Mouse (Mus musculus): ENCODE results near the gene Foxp1. TPM values are rescaled to one million over a fixed set of nuclear protein-coding genes. Genes with fewer than 3 reads are reported as not detected.

Foxp1 gene
- polyA plus RNA-seq, 1 experiment from 2014 or later, result 52.4 TPM

DNA sequence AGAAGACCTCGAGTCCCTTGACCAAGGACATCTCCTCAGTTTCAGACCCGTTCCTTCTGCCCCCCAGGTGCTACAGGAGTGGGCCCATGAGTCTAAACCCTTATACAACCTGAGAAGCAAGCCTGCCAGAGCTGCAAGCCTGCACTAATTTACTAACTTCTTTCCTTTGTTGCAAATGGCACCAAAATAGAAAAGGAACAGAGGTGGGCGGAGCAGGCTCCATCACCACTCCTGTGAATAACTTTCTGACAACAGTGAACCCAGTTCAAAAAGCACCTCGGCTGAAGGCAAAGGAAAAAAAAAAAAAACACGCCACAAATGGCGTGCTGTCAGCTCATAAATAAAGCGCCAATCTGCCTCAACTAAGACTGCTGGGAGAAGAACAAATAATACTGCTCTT lies 81.4 kb downstream of the Foxp1 start:
- H3K4me1 ChIP-seq (ENCODE audit: control insufficient read depth, insufficient read depth, low read length), result peaks cover 20% of the 10 kb centered on the region; the same call in 1 of the 2 replicates

GRCm38 (mm10) chr6:99440606-99441005 lies 81.9 kb downstream of the Foxp1 start:
- ATAC-seq (ENCODE audit: low read depth), result no peak
- no peak overlapping the region for H3K27ac ChIP-seq (ENCODE audit: low read depth, low read length)
- WGBS, result 89% methylated on average over 2 of the region's 2 CpGs
- H3K27me3 ChIP-seq (ENCODE audit: control insufficient read depth, insufficient read depth, low read length), result no peaks in the 10 kb centered on the region
- H3K9me3 ChIP-seq (ENCODE audit: control insufficient read depth, low read length), result no peaks in the 10 kb centered on the region
- H3K9ac ChIP-seq (replicated peaks; ENCODE audit: low read depth, low read length), result no peak overlapping the region
- peaks cover 20% of the 10 kb centered on the region; the same call in 1 of the 2 replicates for H3K4me1 ChIP-seq (ENCODE audit: control insufficient read depth, insufficient read depth, low read length)
- H3K4me2 ChIP-seq (ENCODE audit: low read depth, low read length), result no peak overlapping the region
- no peak overlapping the region for H3K4me3 ChIP-seq (ENCODE audit: low read depth, low read length)
- no peaks in the 10 kb centered on the region for H3K36me3 ChIP-seq (ENCODE audit: control insufficient read depth, insufficient read depth, low read length)

More for the DNA sequence above, 81.4 kb downstream of the Foxp1 start:
- Histone ChIP-seq H3K36me3 (ENCODE audit: control insufficient read depth, insufficient read depth, low read length) (no peaks in the 10 kb centered on the region), H3K27me3 (ENCODE audit: control insufficient read depth, insufficient read depth, low read length) (no peaks in the 10 kb centered on the region), H3K9ac (replicated peaks; ENCODE audit: low read depth, low read length) (no peak overlapping the region), H3K4me2 (ENCODE audit: low read depth, low read length) (no peak overlapping the region), H3K27ac (ENCODE audit: low read depth, low read length) (no peak overlapping the region), H3K4me3 (ENCODE audit: low read depth, low read length) (no peak overlapping the region), H3K9me3 (ENCODE audit: control insufficient read depth, low read length) (no peaks in the 10 kb centered on the region)
- WGBS, result 31% methylated on average over 7 of the region's 7 CpGs
- no peak for ATAC-seq (ENCODE audit: low read depth)

DNA sequence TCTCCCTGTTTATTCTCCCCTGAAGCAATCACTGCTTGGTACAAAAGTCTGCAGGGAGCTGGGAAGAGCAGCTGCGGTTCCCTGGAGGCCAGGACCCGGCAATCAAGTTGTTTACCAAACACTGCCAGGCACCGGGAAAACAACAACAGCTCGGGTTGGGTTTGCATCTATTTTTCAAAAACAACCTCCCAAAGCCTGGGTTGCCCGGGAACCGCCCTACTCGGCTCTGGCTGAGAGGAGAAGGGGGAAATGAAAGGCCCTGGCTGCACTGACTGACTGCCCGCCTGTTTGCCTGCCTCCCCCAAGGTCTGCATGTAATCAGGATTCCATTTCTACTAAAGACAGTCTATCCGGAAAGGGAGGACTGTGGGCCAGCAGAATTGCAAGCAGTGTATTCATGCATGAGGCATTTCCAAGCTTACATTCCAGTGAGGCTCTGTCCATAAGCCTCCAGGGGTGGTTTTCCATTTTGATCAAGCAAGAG lies 82.6 kb downstream of the Foxp1 start:
- no peaks in the 10 kb centered on the region for H3K9me3 ChIP-seq (ENCODE audit: control insufficient read depth, low read length)
- H3K9ac ChIP-seq (replicated peaks; ENCODE audit: low read depth, low read length), result peak overlapping the region; percentile 2; the same call in 1 of the 2 replicates
- no peak overlapping the region for H3K4me3 ChIP-seq (ENCODE audit: low read depth, low read length)
- peaks cover 20% of the 10 kb centered on the region; the same call in 1 of the 2 replicates for H3K4me1 ChIP-seq (ENCODE audit: control insufficient read depth, insufficient read depth, low read length)
- peak overlapping the region; percentile 12 for H3K4me2 ChIP-seq (ENCODE audit: low read depth, low read length)
- H3K36me3 ChIP-seq (ENCODE audit: control insufficient read depth, insufficient read depth, low read length), result no peaks in the 10 kb centered on the region
- ATAC-seq (ENCODE audit: low read depth), result peak; percentile 34; the same call in 1 of the 2 replicates
- H3K27ac ChIP-seq (ENCODE audit: low read depth, low read length), result peak overlapping the region; percentile 46; the same call in 1 of the 2 replicates
- 2% methylated on average over 9 of the region's 9 CpGs for WGBS
- H3K27me3 ChIP-seq (ENCODE audit: control insufficient read depth, insufficient read depth, low read length), result no peaks in the 10 kb centered on the region

DNA sequence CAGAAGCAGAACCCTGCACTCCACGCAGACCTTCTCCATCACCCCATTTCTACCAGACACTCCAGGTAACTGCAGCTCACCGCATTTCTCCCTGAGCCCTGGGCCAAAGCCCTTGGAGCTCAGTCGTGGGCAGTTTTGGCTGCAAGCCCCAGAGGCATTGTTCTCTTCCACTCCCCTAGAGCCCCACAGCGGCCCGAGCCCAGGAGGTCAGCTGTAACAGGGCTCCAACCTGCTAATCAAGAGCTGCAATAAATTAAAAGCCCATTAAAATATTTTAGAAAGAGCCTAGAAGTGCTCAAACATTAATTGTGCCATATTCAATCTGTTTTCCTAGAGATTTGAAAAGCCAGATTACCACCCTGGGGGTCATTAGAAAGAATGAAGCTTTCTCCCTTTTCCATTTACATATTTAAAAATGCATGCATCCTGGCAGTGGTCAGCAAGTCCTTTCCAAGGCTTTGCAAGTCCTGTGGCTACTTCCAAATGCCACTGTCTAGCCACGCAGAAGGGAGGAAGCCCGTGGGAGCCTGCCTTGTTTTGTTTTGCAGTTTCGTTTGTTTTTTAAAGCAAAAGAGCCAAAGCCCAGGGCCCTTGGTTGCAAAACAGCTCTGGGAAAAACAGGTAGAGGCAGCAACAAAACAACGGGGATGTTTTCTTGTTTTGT lies 83.2 kb downstream of the Foxp1 start:
- no peak for ATAC-seq (ENCODE audit: low read depth)
- Histone ChIP-seq H3K9ac (replicated peaks; ENCODE audit: low read depth, low read length) (no peak overlapping the region; the same call in 1 of the 2 replicates), H3K4me3 (ENCODE audit: low read depth, low read length) (no peak overlapping the region), H3K9me3 (ENCODE audit: control insufficient read depth, low read length) (no peaks in the 10 kb centered on the region), H3K27ac (ENCODE audit: low read depth, low read length) (peak overlapping the region; percentile 46; the same call in 1 of the 2 replicates), H3K4me2 (ENCODE audit: low read depth, low read length) (peak overlapping the region; percentile 12), H3K27me3 (ENCODE audit: control insufficient read depth, insufficient read depth, low read length) (no peaks in the 10 kb centered on the region), H3K36me3 (ENCODE audit: control insufficient read depth, insufficient read depth, low read length) (no peaks in the 10 kb centered on the region), H3K4me1 (ENCODE audit: control insufficient read depth, insufficient read depth, low read length) (peaks cover 20% of the 10 kb centered on the region; the same call in 1 of the 2 replicates)
- 8% methylated on average over 9 of the region's 9 CpGs for WGBS

GRCm38 (mm10) chr6:99436371-99436770 lies 86.2 kb downstream of the Foxp1 start:
- Histone ChIP-seq H3K4me2 (ENCODE audit: low read depth, low read length) (no peak overlapping the region), H3K9ac (replicated peaks; ENCODE audit: low read depth, low read length) (no peak overlapping the region), H3K27me3 (ENCODE audit: control insufficient read depth, insufficient read depth, low read length) (no peaks in the 10 kb centered on the region), H3K27ac (ENCODE audit: low read depth, low read length) (no peak overlapping the region), H3K4me1 (ENCODE audit: control insufficient read depth, insufficient read depth, low read length) (peaks cover 20% of the 10 kb centered on the region; the same call in 1 of the 2 replicates), H3K4me3 (ENCODE audit: low read depth, low read length) (no peak overlapping the region), H3K9me3 (ENCODE audit: control insufficient read depth, low read length) (no peaks in the 10 kb centered on the region), H3K36me3 (ENCODE audit: control insufficient read depth, insufficient read depth, low read length) (no peaks in the 10 kb centered on the region)
- WGBS, result 96% methylated on average over 6 of the region's 6 CpGs
- ATAC-seq (ENCODE audit: low read depth), result no peak

DNA sequence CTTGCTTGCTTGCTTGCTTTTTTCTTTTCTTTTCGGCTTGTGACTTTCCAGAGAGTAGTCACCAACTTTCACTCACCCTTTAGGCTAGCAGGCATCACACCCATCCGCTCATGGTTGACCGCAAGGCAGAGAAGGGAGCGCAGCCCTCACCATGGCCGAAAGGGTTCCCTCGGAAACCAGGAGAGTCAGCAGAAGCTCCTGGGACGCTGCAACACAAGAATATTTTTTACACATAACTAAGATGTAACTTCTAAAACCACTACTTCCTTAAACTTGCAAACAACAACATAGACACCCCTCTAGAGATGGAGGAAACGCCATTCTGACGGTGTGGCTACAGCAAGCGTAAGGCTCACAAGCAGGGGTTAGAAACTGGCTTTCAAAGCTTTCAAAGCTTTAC lies 87.4 kb downstream of the Foxp1 start:
- ATAC-seq (ENCODE audit: low read depth), result no peak
- Histone ChIP-seq H3K4me1 (ENCODE audit: control insufficient read depth, insufficient read depth, low read length) (peaks cover 13% of the 10 kb centered on the region; the same call in 1 of the 2 replicates), H3K9ac (replicated peaks; ENCODE audit: low read depth, low read length) (no peak overlapping the region), H3K27ac (ENCODE audit: low read depth, low read length) (no peak overlapping the region), H3K4me3 (ENCODE audit: low read depth, low read length) (no peak overlapping the region), H3K4me2 (ENCODE audit: low read depth, low read length) (no peak overlapping the region), H3K9me3 (ENCODE audit: control insufficient read depth, low read length) (no peaks in the 10 kb centered on the region), H3K27me3 (ENCODE audit: control insufficient read depth, insufficient read depth, low read length) (no peaks in the 10 kb centered on the region), H3K36me3 (ENCODE audit: control insufficient read depth, insufficient read depth, low read length) (no peaks in the 10 kb centered on the region)
- 95% methylated on average over 10 of the region's 10 CpGs for WGBS

DNA sequence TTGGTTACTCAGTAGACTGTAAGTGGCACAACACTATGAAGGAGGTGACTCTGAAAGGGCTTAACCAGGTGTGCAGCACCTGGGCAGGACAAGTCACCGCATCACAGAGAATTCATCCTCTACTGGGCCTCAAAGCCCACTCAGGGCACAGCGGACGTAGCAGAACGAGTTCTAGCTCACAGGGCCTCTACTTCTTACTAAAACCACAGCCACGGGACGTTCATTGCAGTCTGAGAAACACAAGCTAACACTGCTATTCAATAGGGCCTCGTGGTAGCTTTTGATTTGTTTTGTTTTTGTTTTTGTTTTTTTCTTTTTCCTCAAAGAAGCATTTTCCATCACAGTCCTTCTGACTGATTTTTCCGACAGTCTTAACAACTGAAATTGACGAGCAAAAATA lies 89.5 kb downstream of the Foxp1 start:
- no peaks in the 10 kb centered on the region for H3K27me3 ChIP-seq (ENCODE audit: control insufficient read depth, insufficient read depth, low read length)
- H3K4me1 ChIP-seq (ENCODE audit: control insufficient read depth, insufficient read depth, low read length), result no peaks in the 10 kb centered on the region
- H3K9ac ChIP-seq (replicated peaks; ENCODE audit: low read depth, low read length), result no peak overlapping the region
- ATAC-seq (ENCODE audit: low read depth), result no peak
- no peak overlapping the region for H3K4me2 ChIP-seq (ENCODE audit: low read depth, low read length)
- H3K9me3 ChIP-seq (ENCODE audit: control insufficient read depth, low read length), result no peaks in the 10 kb centered on the region
- H3K36me3 ChIP-seq (ENCODE audit: control insufficient read depth, insufficient read depth, low read length), result no peaks in the 10 kb centered on the region
- H3K27ac ChIP-seq (ENCODE audit: low read depth, low read length), result no peak overlapping the region
- WGBS, result 96% methylated on average over 9 of the region's 9 CpGs
- no peak overlapping the region for H3K4me3 ChIP-seq (ENCODE audit: low read depth, low read length)

DNA sequence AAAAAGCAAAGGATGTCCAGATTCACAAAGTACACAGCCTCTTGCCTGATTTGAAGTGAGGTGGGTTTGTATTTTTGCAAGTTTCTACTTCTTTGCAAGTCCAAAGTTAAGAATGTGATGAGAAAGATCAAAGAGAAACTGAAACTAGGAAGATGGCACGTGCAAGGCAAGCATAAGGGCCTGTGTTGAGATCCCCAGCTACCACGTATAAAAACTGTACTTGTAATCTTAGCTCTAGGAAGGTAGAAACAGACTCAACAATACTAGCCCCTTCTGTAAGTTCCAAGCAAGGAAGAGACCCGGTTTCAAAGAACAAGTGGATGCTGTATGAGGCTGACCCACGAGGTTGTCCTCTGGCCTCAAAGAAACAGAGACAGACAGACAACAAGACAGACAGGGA lies 90.6 kb downstream of the Foxp1 start:
- 78% methylated on average over 4 of the region's 4 CpGs for WGBS
- H3K4me2 ChIP-seq (ENCODE audit: low read depth, low read length), result no peak overlapping the region
- no peaks in the 10 kb centered on the region for H3K4me1 ChIP-seq (ENCODE audit: control insufficient read depth, insufficient read depth, low read length)
- H3K9me3 ChIP-seq (ENCODE audit: control insufficient read depth, low read length), result no peaks in the 10 kb centered on the region
- H3K27me3 ChIP-seq (ENCODE audit: control insufficient read depth, insufficient read depth, low read length), result no peaks in the 10 kb centered on the region
- no peak for ATAC-seq (ENCODE audit: low read depth)
- H3K9ac ChIP-seq (replicated peaks; ENCODE audit: low read depth, low read length), result no peak overlapping the region
- no peak overlapping the region for H3K27ac ChIP-seq (ENCODE audit: low read depth, low read length)
- no peaks in the 10 kb centered on the region for H3K36me3 ChIP-seq (ENCODE audit: control insufficient read depth, insufficient read depth, low read length)
- H3K4me3 ChIP-seq (ENCODE audit: low read depth, low read length), result no peak overlapping the region

DNA sequence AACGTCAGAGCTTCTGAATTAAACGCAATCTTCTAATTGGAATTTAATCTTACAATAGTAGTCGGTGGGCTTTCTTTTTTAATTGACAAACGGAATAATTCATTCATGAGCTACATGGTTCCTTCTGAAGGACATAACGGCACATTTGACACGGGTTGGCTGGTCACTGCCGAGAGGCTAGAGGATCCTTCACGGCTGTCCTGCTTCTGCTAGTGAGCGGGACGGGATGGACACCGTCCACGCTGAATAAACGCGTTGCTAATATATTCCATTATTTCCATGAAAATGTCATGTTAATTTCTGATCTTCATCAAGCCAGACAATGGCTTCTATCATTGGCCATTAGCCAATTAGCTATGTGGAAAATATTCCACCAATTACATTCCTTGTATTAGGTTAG lies 92.0 kb downstream of the Foxp1 start:
- 61% methylated on average over 14 of the region's 14 CpGs for WGBS
- Histone ChIP-seq H3K4me1 (ENCODE audit: control insufficient read depth, insufficient read depth, low read length) (no peaks in the 10 kb centered on the region), H3K36me3 (ENCODE audit: control insufficient read depth, insufficient read depth, low read length) (no peaks in the 10 kb centered on the region), H3K27me3 (ENCODE audit: control insufficient read depth, insufficient read depth, low read length) (no peaks in the 10 kb centered on the region), H3K4me2 (ENCODE audit: low read depth, low read length) (no peak overlapping the region), H3K4me3 (ENCODE audit: low read depth, low read length) (no peak overlapping the region), H3K9ac (replicated peaks; ENCODE audit: low read depth, low read length) (no peak overlapping the region), H3K27ac (ENCODE audit: low read depth, low read length) (no peak overlapping the region), H3K9me3 (ENCODE audit: control insufficient read depth, low read length) (no peaks in the 10 kb centered on the region)
- ATAC-seq (ENCODE audit: low read depth), result no peak
